In genomic region chr9:37358713-37359330, GRCm38 (mm10) we compare ENCODE assay signal across 9 mouse cellular contexts. TPM values are rescaled to one million over a fixed set of nuclear protein-coding genes. Genes with fewer than 3 reads are reported as not detected.
DNase-seq lines count a peak whose midpoint lies in the region; ATAC-seq and TF ChIP-seq lines count a peak whose summit lies in the region.
"Had no signal": no experiment of that assay in that cellular context is flagged by ENCODE, and none has a peak within 500 bp of the region (broad histone marks: within the 10 kb centered on the region; RNA-seq: fewer than 3 reads in every experiment).

No protein-coding gene starts in this region.

- peak overlapping the region; percentile 32; the same call in 1 of the 2 replicates for H3K27ac ChIP-seq in gastrocnemius, adult 2 months
- peak overlapping the region; percentile 90 for H3K27ac ChIP-seq in midbrain, embryonic 11.5 days (ENCODE audit: low read depth, low read length)

- peak; percentile 36 for ATAC-seq in midbrain, embryonic 11.5 days (ENCODE audit: low FRiP score)
- ATAC-seq in activated CD4-positive, CD25-positive, alpha-beta regulatory T cell, adult 4 months: no peak

- H3K4me1 ChIP-seq in midbrain, embryonic 11.5 days (ENCODE audit: control insufficient read depth, insufficient read depth, low read length): peaks cover 24% of the 10 kb centered on the region

- no peaks in the 10 kb centered on the region for H3K27me3 ChIP-seq in midbrain, embryonic 11.5 days (ENCODE audit: control insufficient read depth, insufficient read depth, low read length)

- no peak overlapping the region for H3K9ac ChIP-seq in midbrain, embryonic 11.5 days (ENCODE audit: low read length)

- DNase-seq in gastrocnemius, adult 2 months: no peak
- DNase-seq in gastrocnemius, postnatal 36 days: no peak
- peak; percentile 34 for DNase-seq in cerebellum, adult 9-10 months
- peak; percentile 39 to 46 for DNase-seq in frontal cortex, postnatal 14 days (ENCODE audit: low spot score in 2 of 2)
- peak; percentile 86 for DNase-seq in midbrain, embryonic 11.5 days (ENCODE audit: low spot score, missing footprints)
- no peak for DNase-seq in kidney, postnatal 25 days
- no peak for DNase-seq in B cell, adult 2 months

- no peak overlapping the region for H3K4me2 ChIP-seq in midbrain, embryonic 11.5 days

- H3K36me3 ChIP-seq in midbrain, embryonic 11.5 days (ENCODE audit: control insufficient read depth, insufficient read depth, low read length): no peaks in the 10 kb centered on the region

- no peak overlapping the region for H3K4me3 ChIP-seq in gastrocnemius, adult 2 months
- H3K4me3 ChIP-seq in midbrain, embryonic 11.5 days (ENCODE audit: low read depth, low read length): no peak overlapping the region

- no peaks in the 10 kb centered on the region for H3K9me3 ChIP-seq in midbrain, embryonic 11.5 days (ENCODE audit: control insufficient read depth, low read length)

- TF ChIP-seq CTCF in gastrocnemius, adult 2 months (IDR thresholded peaks at IDR 0.05): no peak

- 57% methylated on average over 7 of the region's 7 CpGs for WGBS in midbrain, embryonic 11.5 days

- intact Hi-C loops in gastrocnemius, adult 2 months (cut with DNase I): no loop called here
- intact Hi-C loops in gastrocnemius, postnatal 36 days (cut with DNase I): no loop called here

RNA-seq across cellular contexts. Expression of gene Hepacam, which starts 8.3 kb away (rescaled TPM):
- under 1 TPM in 1 of 2 experiments, not detected in 1; 0.20 TPM for total RNA-seq in gastrocnemius, adult 2 months (2021)
- under 1 TPM; 0.08 to 0.52 TPM for total RNA-seq in gastrocnemius, postnatal 36 days (2021)
- polyA plus RNA-seq in midbrain, embryonic 11.5 days (2014; fragmentation: Nextera tagmentation; extraction: Ambion mirVana): not detected in 2 replicates
- not detected for polyA plus RNA-seq in activated CD4-positive, CD25-positive, alpha-beta regulatory T cell, adult 4 months (2017; shearing (Covaris generic))

RNA-seq across cellular contexts. Expression of gene Ccdc15, which starts 10.6 kb away (rescaled TPM):
- total RNA-seq in gastrocnemius, adult 2 months (2021): 1 to 10 TPM; 1.7 to 1.8 TPM
- 1 to 10 TPM; 1.1 to 1.5 TPM for total RNA-seq in gastrocnemius, postnatal 36 days (2021)
- polyA plus RNA-seq in midbrain, embryonic 11.5 days (2014; fragmentation: Nextera tagmentation; extraction: Ambion mirVana): 8.8 and 9.3 TPM in 2 replicates
- 1 to 10 TPM; 3.8 to 6.9 TPM for polyA plus RNA-seq in activated CD4-positive, CD25-positive, alpha-beta regulatory T cell, adult 4 months (2017; shearing (Covaris generic))

RNA-seq across cellular contexts. Expression of gene Robo4, which starts 42.9 kb away (rescaled TPM):
- total RNA-seq in gastrocnemius, adult 2 months (2021): 10 to 100 TPM in 1 of 2 experiments, 1 to 10 TPM in 1; 8.6 to 10.6 TPM
- total RNA-seq in gastrocnemius, postnatal 36 days (2021): 1 to 10 TPM; 8.2 to 8.6 TPM
- polyA plus RNA-seq in midbrain, embryonic 11.5 days (2014; fragmentation: Nextera tagmentation; extraction: Ambion mirVana): 5.1 and 5.3 TPM in 2 replicates
- not detected for polyA plus RNA-seq in activated CD4-positive, CD25-positive, alpha-beta regulatory T cell, adult 4 months (2017; shearing (Covaris generic))
- polyA plus RNA-seq: C2C12 had no signal

Comparison
In these comparisons a context has a peak if more than half of its experiments do, and no peak if none do; other contexts are left out.
1. DNase-seq: peak in cerebellum, adult 9-10 months (single experiment), frontal cortex, postnatal 14 days (2 of 2) and midbrain, embryonic 11.5 days (single experiment); none in gastrocnemius, adult 2 months (single experiment), gastrocnemius, postnatal 36 days (0 of 2), kidney, postnatal 25 days (0 of 2) and B cell, adult 2 months (0 of 2).